Mouse (Mus musculus): Measurements from ENCODE around the gene Ank3. TPM values are rescaled to one million over a fixed set of nuclear protein-coding genes. Genes with fewer than 3 reads are reported as not detected.

Ank3 gene
- polyA plus RNA-seq, 2 experiments from 2014 or later = 0.05 to 1.3 TPM

DNA sequence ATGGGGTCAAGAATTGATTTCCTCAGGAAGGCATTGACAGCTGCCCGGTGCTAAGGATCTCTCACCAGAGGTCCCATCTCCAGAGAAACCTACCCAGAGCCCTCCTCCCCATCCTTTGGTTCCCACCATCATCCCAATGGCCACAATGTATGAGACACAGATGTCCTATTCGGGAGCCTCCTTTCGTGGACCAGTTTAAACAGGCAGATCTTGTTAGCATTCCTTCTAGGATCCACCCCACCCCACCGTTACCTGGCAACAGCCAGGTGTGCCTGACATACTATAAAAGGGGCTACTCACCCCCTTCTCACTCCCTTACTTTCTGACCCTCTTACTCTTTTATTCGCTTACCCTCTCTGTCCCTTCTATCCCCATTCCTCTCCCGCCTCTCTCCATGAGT is 176.9 kb downstream of the Ank3 start:
- ATAC-seq = no peak

DNA sequence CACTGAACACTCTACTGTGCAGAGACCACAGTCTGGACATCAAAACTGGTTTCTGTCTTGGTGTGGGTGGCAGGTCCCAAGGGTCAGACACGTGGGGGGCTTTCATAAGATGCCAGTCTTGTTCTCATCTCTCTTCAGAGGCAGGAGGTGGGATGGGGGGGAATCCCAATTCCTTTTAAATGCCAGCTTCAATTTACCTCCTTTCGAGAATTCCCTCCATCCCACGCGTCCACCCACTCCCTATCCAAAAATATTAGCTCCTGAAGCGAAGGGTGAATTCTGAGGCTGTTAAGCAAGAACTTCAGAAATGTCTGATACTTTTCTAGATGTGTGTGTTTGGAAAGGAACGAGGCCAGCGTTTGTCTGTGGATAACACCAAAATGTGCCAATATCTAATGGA is 177.7 kb downstream of the Ank3 start:
- no peak for ATAC-seq

DNA sequence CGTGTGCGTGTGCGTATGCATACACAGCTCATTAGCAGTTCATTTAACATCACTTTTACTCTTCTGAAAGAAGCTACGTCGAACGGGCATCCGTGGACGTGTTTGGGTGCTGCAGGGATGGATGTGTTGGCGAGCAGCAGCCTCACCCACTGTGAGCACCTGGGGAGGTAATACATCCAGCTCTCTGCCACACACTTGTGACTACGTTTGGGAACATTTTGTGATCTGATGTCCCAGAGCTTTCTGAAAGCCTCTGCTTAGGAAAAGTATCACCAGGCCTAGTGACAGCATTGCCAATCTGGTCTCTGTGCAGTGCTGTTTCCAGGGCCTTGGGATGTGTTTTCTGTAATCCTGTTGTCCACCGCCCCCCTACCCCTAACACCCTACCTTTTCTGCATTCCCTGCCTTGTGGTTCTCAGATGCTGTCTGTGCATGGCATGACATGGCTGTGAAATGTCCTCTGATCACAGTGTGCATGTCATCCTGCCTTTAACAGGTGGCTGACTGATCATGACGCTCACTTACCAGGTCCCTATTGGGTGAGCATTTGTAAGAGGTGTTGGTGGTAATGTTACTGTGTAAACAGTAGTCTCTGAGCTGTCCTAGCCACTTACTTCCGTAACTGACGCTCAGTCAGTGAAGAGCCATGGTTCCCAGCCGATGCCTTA is 178.6 kb downstream of the Ank3 start:
- ATAC-seq = no peak

DNA sequence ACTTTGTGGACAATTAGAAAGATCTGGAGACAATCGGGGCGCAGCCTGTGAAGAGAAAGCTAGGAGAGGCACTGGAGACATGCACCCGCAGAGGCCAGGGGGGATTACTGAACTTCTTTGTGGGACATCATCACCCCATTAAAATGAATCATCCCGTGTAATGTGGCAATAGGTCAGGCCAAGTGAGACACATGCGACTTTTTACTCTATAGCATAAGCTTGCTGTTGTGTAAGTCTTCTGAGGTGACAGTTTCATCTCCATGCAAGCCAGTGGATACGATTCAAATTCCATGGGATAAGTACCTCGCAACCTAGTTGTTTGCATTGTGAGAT is 179.1 kb downstream of the Ank3 start:
- ATAC-seq = no peak

DNA sequence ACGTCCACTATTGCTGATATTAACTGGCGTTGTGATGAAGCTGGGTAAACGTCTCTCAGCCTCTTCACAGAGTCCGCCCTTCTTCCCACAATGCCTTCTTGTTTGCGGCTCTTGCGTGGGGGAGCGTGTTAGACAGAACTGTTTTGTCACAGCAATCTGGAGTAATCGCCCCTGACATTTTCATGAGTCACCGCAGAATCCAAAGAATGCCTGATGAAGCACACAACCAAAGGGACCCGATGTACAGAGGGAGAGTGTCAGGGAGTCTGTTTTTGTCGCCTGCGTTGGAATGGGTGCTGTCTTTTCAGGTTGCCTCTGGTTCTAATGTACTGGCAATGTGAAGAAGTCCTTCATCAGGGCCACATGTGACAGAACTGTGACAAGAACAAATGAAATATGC is 181.0 kb downstream of the Ank3 start:
- no peak for ATAC-seq

DNA sequence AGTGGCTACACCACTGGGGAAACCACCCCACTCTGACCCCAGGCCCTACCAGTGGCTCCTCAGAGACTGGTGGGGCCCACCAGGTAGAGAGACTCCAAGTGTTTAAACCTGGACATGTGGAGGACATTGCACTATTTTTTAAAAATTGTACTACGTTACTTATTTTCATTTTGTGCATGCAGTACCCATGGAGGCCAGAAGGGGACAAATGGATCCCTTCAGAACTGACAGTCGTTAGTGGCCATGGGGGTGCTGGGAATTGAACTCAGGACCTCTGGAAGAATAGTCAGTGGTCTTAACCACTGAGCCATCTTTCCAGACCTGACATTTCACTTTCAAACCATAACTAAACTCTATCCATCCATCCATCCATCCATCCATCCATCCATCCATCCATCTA is 183.0 kb downstream of the Ank3 start:
- no peak for ATAC-seq

DNA sequence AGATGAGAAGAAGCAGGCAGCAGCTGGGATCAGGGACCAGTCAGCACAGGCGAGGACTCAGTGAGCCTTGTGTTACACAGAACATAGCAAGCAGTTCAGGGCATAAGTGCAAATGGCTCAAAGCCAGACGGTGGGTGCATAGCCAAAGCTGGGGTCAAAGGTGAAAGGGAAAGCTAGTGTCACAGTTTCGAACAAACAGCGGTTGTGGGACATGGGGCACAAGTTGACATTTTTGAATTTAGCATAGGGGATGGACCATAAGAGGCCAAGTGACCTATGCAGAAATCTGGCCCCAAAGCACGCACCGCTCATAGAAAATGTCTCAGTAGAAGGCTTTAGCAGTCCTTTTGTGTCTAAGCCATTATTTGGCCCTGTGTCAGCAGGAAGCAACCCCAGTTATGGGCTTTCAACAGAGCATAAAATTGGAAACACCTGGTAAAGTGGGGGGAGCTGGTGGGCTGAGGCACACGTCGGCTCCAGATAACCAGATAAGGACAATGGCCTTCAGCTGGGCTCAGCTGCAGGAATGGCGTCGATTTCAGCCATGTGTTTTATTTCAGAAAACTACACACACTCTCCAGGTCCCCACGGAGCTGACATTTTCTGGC is 185.4 kb downstream of the Ank3 start:
- no peak for ATAC-seq

DNA sequence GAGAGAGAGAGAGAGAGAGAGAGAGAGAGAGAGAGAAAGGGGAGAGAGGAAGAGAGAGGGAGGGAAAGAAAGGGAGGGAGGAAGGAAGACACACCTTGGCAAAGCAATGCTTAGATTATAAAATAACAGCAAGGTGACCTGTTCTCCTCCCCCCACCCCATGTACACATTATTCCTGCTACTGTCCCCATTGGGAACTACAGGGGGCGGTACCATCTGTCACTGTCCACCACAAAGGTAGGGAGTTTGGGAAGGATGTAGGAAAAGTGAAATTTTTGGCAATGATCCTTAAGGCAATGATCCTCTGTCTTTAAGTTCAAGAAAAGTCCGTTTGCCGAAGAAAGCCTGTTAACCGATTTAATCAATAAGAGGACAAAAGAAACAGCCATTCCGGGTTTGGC is 186.0 kb downstream of the Ank3 start:
- ATAC-seq = no peak

DNA sequence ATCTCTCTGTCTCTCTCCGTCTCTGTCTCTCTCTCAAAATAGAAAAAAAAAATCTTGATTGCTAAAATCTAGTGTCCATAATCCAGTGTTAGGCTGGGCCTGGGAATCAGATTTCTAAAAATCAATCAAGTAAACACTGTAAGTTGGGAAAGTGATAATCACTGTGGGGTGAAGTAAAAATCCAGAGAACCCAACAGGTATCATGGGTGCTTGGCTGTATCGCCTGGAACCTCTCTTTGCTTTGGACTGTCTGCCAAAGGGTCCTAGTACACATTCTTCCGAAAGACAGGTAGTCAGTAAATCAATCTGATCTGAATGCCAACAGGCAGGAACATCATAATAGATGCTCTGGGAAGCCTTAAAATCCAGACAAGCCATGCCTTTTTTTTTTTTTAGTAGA is 186.7 kb downstream of the Ank3 start:
- no peak for ATAC-seq

DNA sequence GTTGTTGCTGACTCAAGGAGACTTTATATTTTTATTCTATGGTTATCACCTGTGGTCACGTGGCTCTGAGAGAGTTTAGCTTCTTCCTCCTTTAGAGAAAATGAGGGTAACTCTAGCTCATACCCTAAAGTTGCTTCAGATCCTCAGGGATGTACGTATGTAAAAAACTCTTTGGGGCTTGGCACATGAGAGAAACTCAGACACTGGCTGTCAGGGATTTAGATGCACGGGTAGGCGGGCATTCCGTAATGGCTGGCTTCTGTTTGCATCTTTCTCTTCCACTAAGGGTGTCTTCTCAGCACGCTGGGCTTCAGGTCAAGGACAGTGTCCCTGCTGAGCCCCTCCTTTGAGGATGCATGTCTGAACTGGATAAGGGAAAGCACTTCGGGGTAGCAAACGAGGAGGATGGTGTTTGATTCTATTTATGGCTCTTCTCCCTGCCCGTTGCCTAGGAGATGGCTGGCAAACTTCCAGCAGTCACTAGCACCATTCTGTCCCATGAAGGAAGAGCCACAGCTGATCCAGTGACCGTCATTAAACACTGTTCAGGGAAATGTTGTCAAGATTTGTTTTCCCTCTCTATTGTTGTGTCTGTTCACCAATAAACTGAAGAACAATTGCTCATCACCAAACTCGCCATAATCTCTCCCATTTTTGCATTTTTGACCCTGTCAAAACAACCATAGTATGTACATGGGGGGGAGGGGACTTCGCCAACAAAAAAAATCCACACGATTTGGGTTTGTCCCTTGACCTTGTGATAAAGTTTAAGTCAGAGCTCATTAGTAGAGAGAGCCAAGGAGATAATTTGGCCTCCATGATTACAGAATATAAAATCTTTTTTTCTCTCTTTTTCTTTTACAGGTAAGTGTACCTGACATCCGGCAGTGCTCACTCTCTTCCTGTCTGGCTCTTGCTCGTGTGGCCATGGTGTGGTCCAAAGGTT is 195.9 kb downstream of the Ank3 start:
- no peak for ATAC-seq

DNA sequence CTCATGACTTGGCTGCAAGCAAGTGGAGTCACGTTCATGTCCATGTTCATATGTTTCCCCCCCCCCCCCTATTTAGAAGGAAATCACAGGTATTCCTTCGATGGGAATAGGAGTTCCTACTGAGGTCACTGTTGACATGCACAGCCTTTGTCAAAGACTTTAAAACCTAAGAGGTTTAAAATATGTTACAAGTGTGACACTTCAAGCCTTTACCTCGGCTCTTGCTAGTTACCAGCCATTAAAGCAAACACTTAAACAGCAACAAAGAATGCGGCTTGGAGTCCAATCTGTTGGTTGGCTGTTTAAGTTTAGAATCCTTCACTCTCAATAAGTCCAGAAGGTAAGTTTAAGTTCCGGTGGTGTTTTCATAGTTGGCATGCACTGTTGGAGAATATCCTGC is 196.9 kb downstream of the Ank3 start:
- ATAC-seq = no peak

DNA sequence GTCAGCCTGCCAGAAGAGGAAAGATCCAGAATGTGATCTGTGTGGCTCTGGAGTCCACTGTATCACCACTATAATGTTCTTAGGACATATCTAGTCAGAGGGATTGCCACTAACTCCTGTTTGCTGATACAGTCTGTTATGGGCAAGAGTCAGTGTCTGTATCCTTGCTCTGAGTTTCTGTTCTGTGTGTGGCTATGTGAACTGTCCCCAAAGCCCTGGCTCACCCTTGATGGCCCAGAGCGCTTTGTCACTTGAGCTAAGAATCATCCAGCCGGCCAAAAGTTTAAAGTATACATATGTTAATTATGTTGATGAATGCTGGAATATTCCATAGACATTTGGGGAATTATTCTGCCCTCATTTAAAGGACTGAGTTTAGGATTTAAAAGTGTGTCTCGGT is 202.9 kb downstream of the Ank3 start:
- no peak for ATAC-seq

DNA sequence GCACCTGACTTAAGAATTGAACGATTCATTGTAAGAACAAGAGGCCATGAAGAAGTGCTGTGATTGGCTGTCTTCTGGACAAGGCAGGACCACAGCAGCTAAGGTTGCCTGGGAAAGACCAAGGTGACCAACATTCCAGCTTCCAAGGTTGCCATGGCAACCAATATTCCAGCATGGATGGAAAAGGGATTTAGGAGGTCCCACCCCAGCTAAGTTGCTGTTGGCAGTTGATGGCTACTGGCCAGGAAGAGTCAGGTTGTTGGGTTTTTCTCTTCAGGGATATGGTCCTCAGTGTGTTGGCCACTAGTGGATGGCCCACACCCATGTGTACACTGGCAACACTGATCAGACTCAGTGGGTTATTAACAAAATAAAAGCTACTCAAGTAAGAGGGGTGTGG is 204.1 kb downstream of the Ank3 start:
- no peak for ATAC-seq

DNA sequence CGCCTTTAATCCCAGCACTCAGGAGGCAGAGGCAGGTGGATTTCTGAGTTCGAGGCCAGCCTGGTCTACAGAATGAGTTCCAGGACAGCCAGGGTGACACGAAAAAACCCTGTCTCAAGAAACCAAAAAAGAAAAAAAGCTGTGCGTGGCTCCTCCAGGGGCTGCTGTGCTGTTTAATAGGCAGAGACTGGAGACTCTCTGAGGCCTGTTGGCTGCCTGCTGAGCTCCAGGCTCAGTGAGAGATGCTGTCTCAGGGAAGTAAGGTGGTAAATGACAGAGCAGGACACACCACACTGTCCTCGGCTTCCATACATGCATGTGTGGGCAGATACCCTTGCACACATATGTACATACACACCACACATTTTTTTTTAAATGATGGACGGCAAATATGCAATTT is 206.0 kb downstream of the Ank3 start:
- ATAC-seq = no peak

DNA sequence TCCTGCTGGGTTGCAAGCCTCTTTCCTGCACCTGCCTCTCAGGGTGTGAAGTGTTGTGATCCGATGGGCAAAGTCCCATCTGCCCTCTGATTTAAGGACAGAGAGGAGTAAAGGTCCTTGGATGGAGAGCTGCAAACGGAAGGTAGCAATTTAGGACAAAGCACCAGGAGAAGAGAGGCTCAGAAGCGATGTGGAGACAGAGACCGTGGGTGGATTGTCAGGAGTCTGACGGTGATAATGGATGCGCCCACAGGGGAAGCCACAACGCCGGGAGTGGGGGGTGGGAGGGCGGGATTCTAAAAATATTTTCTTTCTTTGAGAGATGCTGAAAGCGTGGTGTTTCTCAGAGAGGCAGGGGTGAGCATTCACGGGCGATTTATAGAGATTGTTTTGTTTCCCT is 206.6 kb downstream of the Ank3 start:
- no peak for ATAC-seq

DNA sequence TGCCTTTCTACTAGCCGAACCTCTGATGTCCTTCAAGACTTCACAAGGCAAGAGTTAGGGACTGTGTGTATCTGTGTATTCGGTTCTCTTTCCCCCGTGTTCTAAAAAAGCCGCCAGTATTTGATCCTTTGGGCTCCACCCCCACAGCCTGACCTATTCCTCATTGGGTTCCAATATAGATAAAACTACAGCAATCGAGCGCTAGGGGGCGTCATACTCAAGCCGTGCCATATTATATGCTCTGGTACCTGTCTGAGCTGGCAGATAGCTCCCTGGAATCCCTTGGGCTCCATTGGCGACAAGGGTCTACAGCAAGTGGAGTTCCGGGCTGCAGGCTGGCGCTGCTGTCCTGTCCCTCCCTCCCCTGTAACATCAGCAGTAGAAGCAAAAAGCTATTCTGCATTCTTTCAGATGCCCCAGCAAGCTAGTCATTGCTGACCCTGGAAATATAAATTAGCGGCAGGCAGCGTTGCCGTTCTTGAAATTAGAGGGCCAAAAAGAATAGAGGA is 209.1 kb downstream of the Ank3 start:
- ATAC-seq = no peak

DNA sequence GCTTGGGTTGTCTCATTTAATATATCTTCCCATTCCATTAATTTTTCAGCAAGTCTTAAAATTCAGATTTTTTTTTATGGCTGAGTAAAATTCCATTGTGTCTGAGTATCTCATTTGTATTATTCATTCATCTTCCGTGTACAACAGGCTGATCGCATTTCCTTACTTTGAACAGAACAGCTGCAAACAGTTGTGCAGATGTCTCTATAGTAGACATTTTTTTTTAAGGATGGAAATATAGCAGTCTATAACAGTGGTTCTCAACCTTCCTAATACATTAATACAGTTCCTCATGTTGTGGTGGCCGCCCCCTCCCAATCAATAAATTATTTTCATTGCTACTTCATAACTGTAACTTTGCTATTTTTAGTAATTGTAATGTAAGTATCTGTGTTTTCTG is 212.7 kb downstream of the Ank3 start:
- no peak for ATAC-seq

DNA sequence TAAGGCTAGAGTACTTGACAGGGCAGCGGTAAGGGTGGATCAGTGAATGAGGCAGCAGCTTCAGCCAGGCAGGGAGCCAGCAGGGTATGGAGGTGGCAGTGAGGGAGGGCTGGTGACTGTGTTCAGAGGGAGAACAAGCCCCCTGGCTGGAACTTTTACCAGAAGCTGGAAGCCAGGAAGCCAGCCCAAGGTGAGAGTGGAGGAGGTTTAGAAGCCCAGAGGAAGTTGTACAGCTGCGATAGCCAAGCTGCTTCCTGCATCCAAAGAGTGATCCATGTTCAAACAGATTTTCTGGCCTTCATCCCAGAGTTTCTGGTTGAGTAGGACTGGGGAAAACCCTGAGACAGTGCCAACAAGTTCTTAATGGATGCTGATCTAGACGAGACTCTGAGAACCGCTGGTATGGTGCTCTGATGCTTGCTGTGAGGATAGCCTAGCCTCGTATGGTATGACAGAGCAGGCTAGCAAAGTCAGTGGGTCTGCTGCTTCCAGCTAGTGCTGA is 213.3 kb downstream of the Ank3 start:
- no peak for ATAC-seq

DNA sequence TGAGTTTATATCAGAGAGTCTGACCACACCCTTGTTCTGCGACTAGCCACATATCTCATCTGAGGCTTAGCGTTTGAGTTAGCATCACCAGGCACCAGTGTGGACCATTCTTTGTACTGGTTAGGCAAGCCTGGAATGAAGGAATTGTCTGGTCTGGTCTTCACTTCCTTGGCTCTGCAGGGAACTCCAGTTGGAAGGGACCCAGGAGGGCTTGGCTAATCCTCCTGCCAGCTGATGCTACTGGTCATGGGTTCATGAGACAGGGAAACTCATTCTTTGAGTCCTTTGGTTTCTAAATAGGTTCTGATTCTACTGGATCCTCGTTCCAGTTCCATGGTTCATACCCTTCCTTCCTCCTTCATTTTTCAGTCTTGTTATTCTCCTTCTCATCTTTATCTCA is 218.4 kb downstream of the Ank3 start:
- ATAC-seq = no peak

DNA sequence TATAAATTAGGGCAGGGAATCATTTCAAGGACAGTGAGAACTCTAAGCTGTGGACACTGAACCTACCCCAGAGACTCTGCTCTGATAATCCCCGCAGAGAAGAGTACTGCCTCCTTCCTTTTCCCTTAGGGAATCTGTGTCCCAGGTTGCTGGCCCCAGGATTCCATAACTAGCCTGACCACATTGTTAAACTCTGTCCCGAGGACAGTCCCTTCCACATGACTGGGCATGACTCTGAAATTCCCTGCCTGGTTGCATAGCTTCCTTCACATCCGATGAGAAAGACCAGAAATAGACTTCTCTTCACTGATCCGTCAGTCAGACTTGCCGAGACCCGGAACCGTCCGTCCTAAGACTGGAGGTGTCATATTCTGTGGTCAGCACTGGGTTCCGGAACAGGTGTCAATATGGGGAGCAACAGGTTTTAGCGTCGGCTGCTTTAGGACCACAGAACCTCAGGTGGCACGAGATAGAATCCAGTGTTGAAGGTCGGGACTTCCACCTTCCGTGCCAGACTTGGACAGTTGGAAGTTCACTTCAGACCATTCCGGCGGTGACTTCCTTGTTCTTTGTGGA is 219.1 kb downstream of the Ank3 start:
- no peak for ATAC-seq

DNA sequence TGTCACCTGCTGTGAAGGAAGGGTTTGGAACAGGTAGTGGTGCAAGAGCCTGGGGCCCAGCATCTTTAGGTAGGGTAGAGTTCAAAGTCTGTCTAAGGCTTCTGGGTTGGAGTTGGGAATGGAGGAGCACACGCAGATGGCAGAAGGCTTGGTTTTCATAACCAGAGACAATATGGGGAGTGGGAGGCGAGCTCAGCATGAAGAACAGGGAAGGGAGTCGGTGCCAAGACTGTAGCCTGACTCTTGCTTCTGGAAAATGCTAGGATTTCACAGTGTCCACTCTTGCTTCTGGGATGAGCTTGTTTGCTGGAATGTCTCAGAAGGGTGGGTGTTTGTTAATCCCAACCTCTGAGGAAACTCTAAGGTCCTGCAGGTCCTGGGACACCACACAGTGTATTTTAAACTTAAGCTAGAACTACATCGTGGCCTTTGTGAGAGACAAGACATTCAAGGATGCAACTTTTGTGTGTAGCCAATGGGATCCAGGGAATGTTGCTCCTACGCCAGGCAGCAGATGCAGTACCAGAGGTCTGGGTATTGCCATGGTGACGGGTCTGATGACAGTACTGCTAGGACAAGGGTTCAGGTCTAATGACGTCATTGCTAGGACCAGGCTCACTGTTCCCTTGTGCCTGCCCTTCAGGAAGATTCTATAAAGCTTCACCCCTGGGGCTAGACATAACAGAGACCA is 222.3 kb downstream of the Ank3 start:
- no peak for ATAC-seq

DNA sequence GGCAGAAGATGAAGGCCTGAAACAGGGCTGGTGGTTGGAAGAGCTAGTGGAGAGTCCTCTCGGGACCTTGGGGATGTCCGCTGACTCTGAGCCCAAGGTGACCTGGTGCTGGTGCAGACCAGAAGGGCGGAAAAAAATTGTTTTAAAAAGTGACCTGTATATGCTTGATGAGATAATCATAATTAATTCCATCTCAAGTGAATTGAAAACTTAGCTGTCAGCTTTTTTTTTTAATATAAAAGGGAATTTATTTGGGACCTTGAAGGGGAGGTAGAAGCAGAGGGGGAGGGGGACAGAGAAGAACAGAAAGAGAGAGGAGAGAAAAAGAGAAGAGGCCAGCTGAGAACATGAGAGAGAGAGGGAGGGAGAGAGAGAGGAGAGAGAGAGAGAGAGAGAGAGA is 229.2 kb downstream of the Ank3 start:
- no peak for ATAC-seq

DNA sequence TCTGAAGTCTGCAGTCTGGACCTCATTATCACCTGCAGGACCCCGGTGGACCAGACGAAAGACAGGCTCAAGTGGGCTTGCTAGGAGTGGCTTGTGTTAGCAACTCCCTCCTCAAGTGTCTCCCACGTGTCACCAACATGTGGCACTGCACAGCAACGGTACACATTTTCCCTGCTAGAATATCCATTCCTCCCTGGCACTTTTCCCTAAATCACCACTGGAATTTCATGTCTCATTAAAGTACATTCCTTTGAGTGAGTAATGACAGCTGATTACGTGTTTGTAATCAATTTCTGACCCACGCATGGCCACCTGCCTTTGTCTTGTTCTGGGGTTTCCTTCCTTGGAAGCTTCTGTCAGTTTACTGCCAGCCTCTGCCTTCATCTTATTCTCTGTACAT is 230.2 kb downstream of the Ank3 start:
- no peak for ATAC-seq

All from activated CD4-positive, CD25-positive, alpha-beta regulatory T cell, adult 4 months (primary cell).